Comparison of ENCODE assay signal across 8 mouse cellular contexts in genomic region chr5:75976696-75977095, GRCm38 (mm10). TPM values are rescaled to one million over a fixed set of nuclear protein-coding genes. Genes with fewer than 3 reads are reported as not detected.
DNase-seq lines count a peak whose midpoint lies in the region; ATAC-seq and TF ChIP-seq lines count a peak whose summit lies in the region.

No protein-coding gene starts in this region.

- no peak for TF ChIP-seq CTCF in heart, adult 2 months (IDR thresholded peaks at IDR 0.05)

- H3K4me3 ChIP-seq in heart, adult 2 months: peak overlapping the region; percentile 82
- H3K4me3 ChIP-seq in lung, embryonic 16.5 days (ENCODE audit: low read length): peak overlapping the region; percentile 73
- peak overlapping the region; percentile 10; the same call in 1 of the 2 replicates for H3K4me3 ChIP-seq in liver, embryonic 13.5 days (replicated peaks)
- peak overlapping the region; percentile 13 for H3K4me3 ChIP-seq in stomach, embryonic 15.5 days (replicated peaks)

- peaks cover 21% of the 10 kb centered on the region for H3K36me3 ChIP-seq in heart, adult 2 months (ENCODE audit: control insufficient read depth, insufficient read depth, low read length)
- no peaks in the 10 kb centered on the region for H3K36me3 ChIP-seq in lung, embryonic 16.5 days (ENCODE audit: control insufficient read depth, insufficient read depth, low read length)
- no peaks in the 10 kb centered on the region for H3K36me3 ChIP-seq in liver, embryonic 13.5 days
- no peaks in the 10 kb centered on the region for H3K36me3 ChIP-seq in stomach, embryonic 15.5 days

- peak overlapping the region; percentile 54 for H3K9ac ChIP-seq in heart, adult 2 months (ENCODE audit: low read depth, low read length)
- H3K9ac ChIP-seq in lung, embryonic 16.5 days (ENCODE audit: low read length): peak overlapping the region; percentile 61
- H3K9ac ChIP-seq in liver, embryonic 13.5 days: no peak overlapping the region
- no peak overlapping the region for H3K9ac ChIP-seq in stomach, embryonic 15.5 days

- TF ChIP-seq EP300 in heart, adult 2 months (IDR thresholded peaks at IDR 0.05; ENCODE audit: insufficient read depth, low read depth, low read length): no peak

- DNase-seq in heart, adult 2 months: no peak
- DNase-seq in heart, postnatal 25 days (ENCODE audit: low spot score): no peak
- DNase-seq in lung, postnatal 14 days: no peak
- no peak for DNase-seq in liver, embryonic 13.5 days
- no peak for DNase-seq in spleen, postnatal 14 days (ENCODE audit: low spot score in 2 of 2)
- DNase-seq in testis, postnatal 10 days (ENCODE audit: low spot score): no peak

- no peak for ATAC-seq in lung, embryonic 16.5 days (ENCODE audit: low read depth)
- ATAC-seq in liver, embryonic 13.5 days (ENCODE audit: low read depth): no peak
- no peak for ATAC-seq in stomach, embryonic 15.5 days (ENCODE audit: insufficient read depth, low FRiP score, low read depth)

- H3K4me2 ChIP-seq in lung, embryonic 16.5 days (ENCODE audit: low read depth, low read length): no peak overlapping the region; the same call in 1 of the 2 replicates
- H3K4me2 ChIP-seq in liver, embryonic 13.5 days: no peak overlapping the region
- H3K4me2 ChIP-seq in stomach, embryonic 15.5 days: no peak overlapping the region

- H3K79me2 ChIP-seq in heart, adult 2 months (replicated peaks; ENCODE audit: control insufficient read depth, insufficient read depth, low read length): no peaks in the 10 kb centered on the region

- H3K27me3 ChIP-seq in heart, adult 2 months (ENCODE audit: control insufficient read depth, insufficient read depth, low read length): 0 out of 2 replicates have a peak, but pooled peaks cover 2% of the 10 kb centered on the region
- peaks cover 33% of the 10 kb centered on the region for H3K27me3 ChIP-seq in lung, embryonic 16.5 days (ENCODE audit: control insufficient read depth, insufficient read depth, low read depth, low read length)
- H3K27me3 ChIP-seq in liver, embryonic 13.5 days: peaks cover 78% of the 10 kb centered on the region
- peaks cover 23% of the 10 kb centered on the region for H3K27me3 ChIP-seq in stomach, embryonic 15.5 days (replicated peaks)

- H3K27ac ChIP-seq in heart, adult 2 months: peak overlapping the region; percentile 94
- peak overlapping the region; percentile 34 for H3K27ac ChIP-seq in lung, embryonic 16.5 days (ENCODE audit: low read length)
- no peak overlapping the region for H3K27ac ChIP-seq in liver, embryonic 13.5 days
- H3K27ac ChIP-seq in stomach, embryonic 15.5 days: no peak overlapping the region

- WGBS in heart, adult 2 months: 48% methylated on average over 9 of the region's 9 CpGs
- WGBS in lung, embryonic 16.5 days: 53% methylated on average over 9 of the region's 9 CpGs
- WGBS in liver, embryonic 13.5 days (ENCODE audit: insufficient replicate concordance): 36% methylated on average over 9 of the region's 9 CpGs
- 54% methylated on average over 9 of the region's 9 CpGs for WGBS in stomach, embryonic 15.5 days

- H3K9me3 ChIP-seq in lung, embryonic 16.5 days (ENCODE audit: control insufficient read depth, low read length): no peaks in the 10 kb centered on the region
- H3K9me3 ChIP-seq in liver, embryonic 13.5 days (replicated peaks): no peaks in the 10 kb centered on the region
- no peaks in the 10 kb centered on the region for H3K9me3 ChIP-seq in stomach, embryonic 15.5 days

- H3K4me1 ChIP-seq in heart, adult 2 months (ENCODE audit: control insufficient read depth, insufficient read depth, low read length): peaks cover 3% of the 10 kb centered on the region
- peaks cover 14% of the 10 kb centered on the region; the same call in 1 of the 2 replicates for H3K4me1 ChIP-seq in lung, embryonic 16.5 days (replicated peaks; ENCODE audit: control insufficient read depth, insufficient read depth, low read length)
- peaks cover 12% of the 10 kb centered on the region for H3K4me1 ChIP-seq in liver, embryonic 13.5 days (replicated peaks)
- 0 out of 2 replicates have a peak, but pooled peaks cover 10% of the 10 kb centered on the region for H3K4me1 ChIP-seq in stomach, embryonic 15.5 days

- intact Hi-C loops in heart, adult 2 months (cut with DNase I): loop anchor here (1.0 to 10.0 kb wide), 4 partner anchors 14 to 138 kb away; no protein-coding TSS in a partner anchor
- intact Hi-C loops in heart, postnatal 25 days (cut with DNase I): loop anchor here (2.0 to 10.0 kb wide), 3 partner anchors 39 to 138 kb away; no protein-coding TSS in a partner anchor

- TF ChIP-seq POLR2A in heart, adult 2 months (IDR thresholded peaks at IDR 0.05; ENCODE audit: insufficient read depth, low read depth, low read length): no peak

RNA-seq across cellular contexts. Expression of gene Kdr, which starts 1.6 kb away (rescaled TPM):
- 10 to 100 TPM; 70.7 to 78.2 TPM for total RNA-seq in heart, adult 2 months (2021)
- 38.3 and 73.9 TPM in 2 replicates for polyA plus RNA-seq in heart, adult 2 months (2012; rRNA removed)
- 10 to 100 TPM; 88.8 to 99.1 TPM for total RNA-seq in heart, postnatal 25 days (2021)
- polyA plus RNA-seq in lung, embryonic 16.5 days (2015; fragmentation: Nextera tagmentation; extraction: Ambion mirVana): 65.0 and 69.4 TPM in 2 replicates
- polyA plus RNA-seq in liver, embryonic 13.5 days (2015; fragmentation: Nextera tagmentation; extraction: Ambion mirVana): 7.7 and 10.0 TPM in 2 replicates
- 23.0 and 27.2 TPM in 2 replicates for polyA plus RNA-seq in stomach, embryonic 15.5 days (2015; fragmentation: Nextera tagmentation; extraction: Ambion mirVana)

Comparison
In these comparisons a context has a peak if more than half of its experiments do, and no peak if none do; other contexts are left out.
1. H3K27ac ChIP-seq: peak in heart, adult 2 months (single experiment) and lung, embryonic 16.5 days (single experiment); none in liver, embryonic 13.5 days (single experiment) and stomach, embryonic 15.5 days (single experiment).
2. H3K4me3 ChIP-seq: peak in every context shown above with its lines; median percentile 82 in heart, adult 2 months; 73 in lung, embryonic 16.5 days; 13 in stomach, embryonic 15.5 days; 10 in liver, embryonic 13.5 days.
3. H3K9ac ChIP-seq: peak in heart, adult 2 months (single experiment) and lung, embryonic 16.5 days (single experiment); none in liver, embryonic 13.5 days (single experiment) and stomach, embryonic 15.5 days (single experiment).